Mouse (Mus musculus) liver, embryonic 14.5 days (tissue): ENCODE measurements at regions not wholly inside any gene's neighbourhood (a gene's known extent, or its start where the extent isn't known, plus 50 kb on each side); places are given as distances from the start of the nearest gene placed in this dataset.

Experiments used
- CTCF ChIP-seq: IDR thresholded peaks from 2 replicates; pipeline ENCODE4 v1.5.1; 2016; ENCODE audit warnings: antibody characterized with exemption, low read depth, control low read depth
- EP300 ChIP-seq: IDR thresholded peaks from 2 replicates; pipeline ENCODE4 v1.6.1; 2016; ENCODE audit warnings: antibody characterized with exemption, low read depth

DNA sequence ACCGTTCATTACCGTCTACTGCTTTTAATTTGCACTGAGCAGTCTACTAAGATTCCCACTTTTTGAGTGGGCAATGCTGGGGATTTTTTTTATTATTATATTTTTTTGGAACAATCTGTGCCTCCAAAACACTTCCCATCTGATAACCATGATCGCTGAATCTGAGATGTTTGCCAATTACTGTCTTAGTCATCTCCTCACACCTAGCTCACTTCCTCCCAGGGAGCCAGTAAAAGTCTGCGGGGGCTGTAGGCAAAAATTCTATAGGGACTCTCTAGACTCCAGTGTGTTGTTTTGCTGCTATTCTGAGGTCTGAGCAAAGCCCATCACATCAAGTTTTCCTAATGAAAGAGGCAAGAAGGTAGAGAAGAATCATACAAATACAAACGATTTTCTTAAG is 84.9 kb upstream of the Arhgap21 start:
- TF ChIP-seq CTCF (no peak), EP300 (no peak)
